Mouse (Mus musculus) kidney, adult 2 months (tissue): Measurements from ENCODE around the gene Dner.

Source experiments
- CTCF ChIP-seq: fragments of 200-500 bp; conservative IDR thresholded peaks from 2 replicates; pipeline ENCODE4 v1.5.1; 2011; ENCODE audit warnings: low read depth, mild to moderate bottlenecking, control low read depth, low read length, moderate library complexity, mixed read lengths; ENCODE audit not compliant: insufficient read depth, insufficient read length
- POLR2A ChIP-seq: fragments of 200-500 bp; IDR thresholded peaks from one replicate; pipeline ENCODE4 v1.6.1; 2011; ENCODE audit warnings: low read depth, low read length, control low read depth

GRCm38 (mm10) chr1:84408873-84409272, 287.1 kb downstream of the Dner start:
- TF ChIP-seq CTCF (no peak), POLR2A (no peak)
